Mouse (Mus musculus): ENCODE data around the gene Ceacam19. TPM values are rescaled to one million over a fixed set of nuclear protein-coding genes. Genes with fewer than 3 reads are reported as not detected.

The Ceacam19 gene
- polyA plus RNA-seq, 1 experiment from 2014 or later, result 0.04 TPM

GRCm38 (mm10) chr7:19866490-19866889 is 21.3 kb downstream of the Ceacam19 start:
- peaks cover 4% of the 10 kb centered on the region for H3K4me1 ChIP-seq (ENCODE audit: control insufficient read depth, insufficient read depth, low read length)
- WGBS, result 50% methylated on average over 6 of the region's 6 CpGs

DNA sequence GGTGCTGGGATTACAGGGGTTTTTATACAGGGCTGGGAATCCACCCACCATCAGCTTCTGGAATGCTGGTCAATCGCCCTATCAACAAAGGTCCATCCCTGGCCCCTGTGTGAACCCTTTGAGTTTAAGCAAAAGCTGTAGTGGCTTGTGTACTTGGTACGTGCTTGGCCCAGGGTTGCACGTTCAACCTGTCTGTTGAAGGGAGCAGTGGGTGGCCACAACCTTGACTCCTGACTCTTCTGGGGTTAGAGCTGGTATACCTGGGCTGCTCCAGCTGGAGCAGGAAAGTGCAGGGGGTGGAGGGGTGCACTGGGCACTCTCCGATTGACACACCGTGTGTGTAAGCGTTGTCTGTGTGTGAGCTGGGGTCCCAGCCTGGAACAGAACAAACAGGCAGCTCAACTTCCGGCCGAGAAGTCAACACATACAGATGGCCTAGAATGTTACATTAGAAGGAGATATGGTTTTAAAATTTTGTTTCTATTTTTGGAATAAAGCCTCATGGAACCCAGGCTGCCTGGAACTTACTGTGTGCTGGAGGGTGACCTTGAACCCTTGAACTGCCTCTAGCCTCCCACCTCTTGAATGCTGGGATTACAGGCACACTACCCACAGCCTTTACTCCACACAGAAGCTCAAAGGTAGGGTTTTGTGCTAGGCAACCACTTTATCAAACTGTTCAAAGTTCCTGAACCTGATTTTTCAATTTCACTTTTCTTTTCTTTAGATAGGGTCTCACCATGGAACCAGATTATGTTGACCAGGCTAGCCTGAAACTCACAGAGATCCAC is 22.3 kb downstream of the Ceacam19 start:
- Histone ChIP-seq H3K27me3 (ENCODE audit: control insufficient read depth, insufficient read depth, low read length) (no peaks in the 10 kb centered on the region), H3K27ac (ENCODE audit: low read length) (no peak overlapping the region), H3K4me2 (ENCODE audit: low read depth, low read length) (no peak overlapping the region), H3K9me3 (replicated peaks; ENCODE audit: control insufficient read depth, low read length) (no peaks in the 10 kb centered on the region), H3K4me1 (ENCODE audit: control insufficient read depth, insufficient read depth, low read length) (peaks cover 3% of the 10 kb centered on the region), H3K9ac (ENCODE audit: low read length) (no peak overlapping the region), H3K4me3 (ENCODE audit: low read length) (no peak overlapping the region), H3K36me3 (ENCODE audit: control insufficient read depth, insufficient read depth) (no peaks in the 10 kb centered on the region)
- WGBS, result 62% methylated on average over 8 of the region's 8 CpGs
- ATAC-seq (replicated peaks; ENCODE audit: extremely low read depth, insufficient read depth, low FRiP score), result no peak

More at GRCm38 (mm10) chr7:19866490-19866889, 21.3 kb downstream of the Ceacam19 start:
- Histone ChIP-seq H3K4me3 (ENCODE audit: low read length) (no peak overlapping the region), H3K9ac (ENCODE audit: low read length) (no peak overlapping the region), H3K27me3 (ENCODE audit: control insufficient read depth, insufficient read depth, low read length) (no peaks in the 10 kb centered on the region), H3K36me3 (ENCODE audit: control insufficient read depth, insufficient read depth) (no peaks in the 10 kb centered on the region), H3K9me3 (replicated peaks; ENCODE audit: control insufficient read depth, low read length) (no peaks in the 10 kb centered on the region), H3K27ac (ENCODE audit: low read length) (no peak overlapping the region), H3K4me2 (ENCODE audit: low read depth, low read length) (no peak overlapping the region)
- no peak for ATAC-seq (replicated peaks; ENCODE audit: extremely low read depth, insufficient read depth, low FRiP score)

- no peaks in the 10 kb centered on the region for H3K36me3 ChIP-seq (ENCODE audit: control insufficient read depth, insufficient read depth)
- whole genome bisulfite sequencing, result 33% methylated on average over 2 of the region's 2 CpGs
- peaks cover 3% of the 10 kb centered on the region for H3K4me1 ChIP-seq (ENCODE audit: control insufficient read depth, insufficient read depth, low read length)
- H3K9ac ChIP-seq (ENCODE audit: low read length), result no peak overlapping the region
- no peak overlapping the region for H3K4me2 ChIP-seq (ENCODE audit: low read depth, low read length)
- H3K9me3 ChIP-seq (replicated peaks; ENCODE audit: control insufficient read depth, low read length), result no peaks in the 10 kb centered on the region
- H3K27me3 ChIP-seq (ENCODE audit: control insufficient read depth, insufficient read depth, low read length), result no peaks in the 10 kb centered on the region
- no peak overlapping the region for H3K27ac ChIP-seq (ENCODE audit: low read length)
- no peak for ATAC-seq (replicated peaks; ENCODE audit: extremely low read depth, insufficient read depth, low FRiP score)
- H3K4me3 ChIP-seq (ENCODE audit: low read length), result no peak overlapping the region
These were observed 23.5 kb downstream of the Ceacam19 start for GRCm38 (mm10) chr7:19864241-19864640.

DNA sequence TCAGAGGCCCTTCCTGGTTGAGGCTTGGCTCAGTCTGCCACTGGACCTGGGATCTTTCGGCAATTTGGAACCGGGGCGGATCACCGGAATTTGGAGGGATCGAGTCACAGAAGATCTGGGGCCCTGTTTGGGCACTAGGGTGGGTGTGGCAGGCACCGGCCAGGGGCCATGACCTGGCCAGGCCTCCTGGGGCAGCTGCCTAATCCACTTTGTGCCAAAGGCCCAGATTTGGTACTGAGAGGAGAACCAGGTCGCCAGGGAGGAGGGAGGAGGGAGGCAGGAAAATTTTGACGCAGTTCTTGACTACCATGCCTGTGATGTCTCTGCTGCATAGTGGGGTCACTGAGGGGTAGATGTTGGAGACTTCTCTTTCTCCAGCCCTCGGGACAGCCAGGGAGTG is 26.6 kb downstream of the Ceacam19 start, which contains the start of gene Ceacam16:
TSS of gene Ceacam16 (minus strand) at position 101 of the 400 bp plus-strand sequence.
- WGBS, result 84% methylated on average over 9 of the region's 9 CpGs
- ATAC-seq (replicated peaks; ENCODE audit: extremely low read depth, insufficient read depth, low FRiP score), result no peak
- Histone ChIP-seq H3K4me1 (ENCODE audit: control insufficient read depth, insufficient read depth, low read length) (no peaks in the 10 kb centered on the region), H3K9me3 (replicated peaks; ENCODE audit: control insufficient read depth, low read length) (no peaks in the 10 kb centered on the region), H3K27ac (ENCODE audit: low read length) (no peak within 1 kb of the TSS), H3K4me2 (ENCODE audit: low read depth, low read length) (no peak within 1 kb of the TSS), H3K9ac (ENCODE audit: low read length) (no peak within 1 kb of the TSS), H3K4me3 (ENCODE audit: low read length) (no peak within 1 kb of the TSS), H3K27me3 (ENCODE audit: control insufficient read depth, insufficient read depth, low read length) (no peaks in the 10 kb centered on the region), H3K36me3 (ENCODE audit: control insufficient read depth, insufficient read depth) (no peaks in the 10 kb centered on the region)

GRCm38 (mm10) chr7:19859740-19860139 is 28.0 kb downstream of the Ceacam19 start:
- ATAC-seq (replicated peaks; ENCODE audit: extremely low read depth, insufficient read depth, low FRiP score), result no peak
- Histone ChIP-seq H3K27me3 (ENCODE audit: control insufficient read depth, insufficient read depth, low read length) (no peaks in the 10 kb centered on the region), H3K36me3 (ENCODE audit: control insufficient read depth, insufficient read depth) (no peaks in the 10 kb centered on the region), H3K9me3 (replicated peaks; ENCODE audit: control insufficient read depth, low read length) (no peaks in the 10 kb centered on the region), H3K4me3 (ENCODE audit: low read length) (no peak overlapping the region), H3K4me2 (ENCODE audit: low read depth, low read length) (no peak overlapping the region), H3K9ac (ENCODE audit: low read length) (no peak overlapping the region), H3K27ac (ENCODE audit: low read length) (no peak overlapping the region), H3K4me1 (ENCODE audit: control insufficient read depth, insufficient read depth, low read length) (no peaks in the 10 kb centered on the region)
- 47% methylated on average over 10 of the region's 10 CpGs for WGBS

- peaks cover 21% of the 10 kb centered on the region for H3K27me3 ChIP-seq (ENCODE audit: control insufficient read depth, insufficient read depth, low read length)
- no peak overlapping the region for H3K4me2 ChIP-seq (ENCODE audit: low read depth, low read length)
- no peak overlapping the region for H3K27ac ChIP-seq (ENCODE audit: low read length)
- ATAC-seq (replicated peaks; ENCODE audit: extremely low read depth, insufficient read depth, low FRiP score), result no peak
- H3K36me3 ChIP-seq (ENCODE audit: control insufficient read depth, insufficient read depth), result no peaks in the 10 kb centered on the region
- H3K4me1 ChIP-seq (ENCODE audit: control insufficient read depth, insufficient read depth, low read length), result no peaks in the 10 kb centered on the region
- H3K4me3 ChIP-seq (ENCODE audit: low read length), result no peak overlapping the region
- H3K9ac ChIP-seq (ENCODE audit: low read length), result no peak overlapping the region
- no peaks in the 10 kb centered on the region for H3K9me3 ChIP-seq (replicated peaks; ENCODE audit: control insufficient read depth, low read length)
- WGBS, result 78% methylated on average over 6 of the region's 6 CpGs
These were observed 31.5 kb downstream of the Ceacam19 start for GRCm38 (mm10) chr7:19856283-19856682.

- no peaks in the 10 kb centered on the region for H3K9me3 ChIP-seq (replicated peaks; ENCODE audit: control insufficient read depth, low read length)
- no peak overlapping the region for H3K4me2 ChIP-seq (ENCODE audit: low read depth, low read length)
- H3K27ac ChIP-seq (ENCODE audit: low read length), result no peak overlapping the region
- no peak overlapping the region for H3K4me3 ChIP-seq (ENCODE audit: low read length)
- H3K36me3 ChIP-seq (ENCODE audit: control insufficient read depth, insufficient read depth), result no peaks in the 10 kb centered on the region
- no peak overlapping the region for H3K9ac ChIP-seq (ENCODE audit: low read length)
- 70% methylated on average over 5 of the region's 5 CpGs for WGBS
- no peaks in the 10 kb centered on the region for H3K4me1 ChIP-seq (ENCODE audit: control insufficient read depth, insufficient read depth, low read length)
- H3K27me3 ChIP-seq (ENCODE audit: control insufficient read depth, insufficient read depth, low read length), result peaks cover 26% of the 10 kb centered on the region
- ATAC-seq (replicated peaks; ENCODE audit: extremely low read depth, insufficient read depth, low FRiP score), result no peak
These were observed 32.1 kb downstream of the Ceacam19 start for GRCm38 (mm10) chr7:19855663-19856062.

DNA sequence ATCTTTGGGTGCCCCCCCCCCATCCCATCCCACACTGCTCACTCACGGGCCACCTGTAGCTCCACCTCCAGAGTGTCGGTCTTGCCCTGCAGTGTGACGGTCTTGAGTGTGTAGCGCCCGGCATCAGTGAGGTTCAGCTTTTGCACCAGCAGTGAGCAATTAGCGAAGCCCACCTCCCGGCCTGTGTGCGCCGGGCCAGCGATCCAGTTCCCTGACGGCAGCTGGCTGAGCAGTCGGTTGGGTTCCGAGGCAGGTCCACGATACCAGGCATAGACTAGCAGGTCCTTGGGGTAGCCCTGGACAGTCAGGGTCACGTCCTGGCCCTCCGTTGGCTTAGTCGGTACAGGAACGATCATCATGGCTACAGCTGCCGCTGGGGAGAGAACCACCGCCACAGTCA is 34.2 kb downstream of the Ceacam19 start:
- 81% methylated on average over 20 of the region's 20 CpGs for WGBS
- H3K9ac ChIP-seq (ENCODE audit: low read length), result no peak overlapping the region
- no peak overlapping the region for H3K4me3 ChIP-seq (ENCODE audit: low read length)
- H3K4me2 ChIP-seq (ENCODE audit: low read depth, low read length), result no peak overlapping the region
- no peaks in the 10 kb centered on the region for H3K36me3 ChIP-seq (ENCODE audit: control insufficient read depth, insufficient read depth)
- H3K27me3 ChIP-seq (ENCODE audit: control insufficient read depth, insufficient read depth, low read length), result peaks cover 27% of the 10 kb centered on the region
- no peak overlapping the region for H3K27ac ChIP-seq (ENCODE audit: low read length)
- no peak for ATAC-seq (replicated peaks; ENCODE audit: extremely low read depth, insufficient read depth, low FRiP score)
- H3K4me1 ChIP-seq (ENCODE audit: control insufficient read depth, insufficient read depth, low read length), result no peaks in the 10 kb centered on the region
- no peaks in the 10 kb centered on the region for H3K9me3 ChIP-seq (replicated peaks; ENCODE audit: control insufficient read depth, low read length)

- 5% methylated on average over 33 of the region's 33 CpGs for WGBS
- H3K9ac ChIP-seq (ENCODE audit: low read length), result no peak within 1 kb of the TSS
- H3K4me2 ChIP-seq (ENCODE audit: low read depth, low read length), result peak within 1 kb of the TSS; percentile 32; the same call in 1 of the 2 replicates
- peaks cover 8% of the 10 kb centered on the region for H3K4me1 ChIP-seq (ENCODE audit: control insufficient read depth, insufficient read depth, low read length)
- no peak within 1 kb of the TSS for H3K4me3 ChIP-seq (ENCODE audit: low read length)
- no peaks in the 10 kb centered on the region for H3K9me3 ChIP-seq (replicated peaks; ENCODE audit: control insufficient read depth, low read length)
- H3K27ac ChIP-seq (ENCODE audit: low read length), result no peak within 1 kb of the TSS
- no peaks in the 10 kb centered on the region for H3K36me3 ChIP-seq (ENCODE audit: control insufficient read depth, insufficient read depth)
- H3K27me3 ChIP-seq (ENCODE audit: control insufficient read depth, insufficient read depth, low read length), result peaks cover 33% of the 10 kb centered on the region
- peak; percentile 41 for ATAC-seq (replicated peaks; ENCODE audit: extremely low read depth, insufficient read depth, low FRiP score)
These were observed 35.8 kb downstream of the Ceacam19 start, which contains the start of gene Gm19345 for GRCm38 (mm10) chr7:19851858-19852570. TSS of gene Gm19345 (plus strand) at chr7:19852003.

All from heart, embryonic 16.5 days (tissue).